Mouse (Mus musculus) liver, postnatal 0 days (tissue): Measurements from ENCODE around the gene Elmo1. TPM values are rescaled to one million over a fixed set of nuclear protein-coding genes. Genes with fewer than 3 reads are reported as not detected.
A peak's percentile ranks its signal among the peaks of the same experiment; 100 is the strongest.

Source experiments
- ATAC-seq: fragments of 200-750 bp; cut with Nextera tagmentation; 2 replicates; pipeline ENCODE4 v1.8.0; 2017; ENCODE audit warnings: mild to moderate bottlenecking, moderate library complexity
- DNase-seq: peaks from one replicate; pipeline ENCODE4 v3.0.0-alpha.2; 2016
- H3K27ac ChIP-seq: fragments of 300-500 bp; sonication (generic); 2 replicates; pipeline ENCODE4 v1.5.1; 2014; ENCODE audit warnings: antibody characterized with exemption, moderate library complexity, mild to moderate bottlenecking, low read depth
- H3K27me3 ChIP-seq: fragments of 300-500 bp; sonication (generic); 2 replicates; pipeline ENCODE4 v1.6.1; 2014; ENCODE audit warnings: low read length, control low read depth, mixed read lengths; ENCODE audit not compliant: insufficient read depth
- H3K36me3 ChIP-seq: fragments of 300-500 bp; sonication (generic); replicated peaks from 2 replicates; pipeline ENCODE4 v1.6.1; 2014; ENCODE audit warnings: mild to moderate bottlenecking, control low read depth, low read length, moderate library complexity, mixed read lengths; ENCODE audit not compliant: insufficient read depth
- H3K4me1 ChIP-seq: fragments of 300-500 bp; sonication (generic); 2 replicates; pipeline ENCODE4 v1.6.1; 2014; ENCODE audit warnings: antibody characterized with exemption, mild to moderate bottlenecking, control low read depth; ENCODE audit not compliant: insufficient read depth
- H3K4me2 ChIP-seq: fragments of 300-500 bp; sonication (generic); 2 replicates; pipeline ENCODE4 v1.6.1; 2014; ENCODE audit warnings: low read depth, mild to moderate bottlenecking, low read length, moderate library complexity, mixed read lengths
- H3K4me3 ChIP-seq: fragments of 300-500 bp; sonication (generic); 2 replicates; pipeline ENCODE4 v1.5.1; 2014; ENCODE audit warnings: low read depth, low read length
- H3K9ac ChIP-seq: fragments of 300-500 bp; sonication (generic); replicated peaks from 2 replicates; pipeline ENCODE4 v1.6.1; 2014; ENCODE audit warnings: mild to moderate bottlenecking, moderate library complexity
- H3K9me3 ChIP-seq: fragments of 300-500 bp; sonication (generic); 2 replicates; pipeline ENCODE4 v1.6.1; 2016; ENCODE audit warnings: mild to moderate bottlenecking, control low read depth, low read length, mixed read lengths
- CTCF ChIP-seq: sonication (generic); IDR thresholded peaks from 2 replicates; pipeline ENCODE4 v1.5.1; 2016; ENCODE audit warnings: antibody characterized with exemption, low read depth
- EP300 ChIP-seq: IDR thresholded peaks from 2 replicates; pipeline ENCODE4 v1.6.1; 2016; ENCODE audit warnings: antibody characterized with exemption, low read depth, mild to moderate bottlenecking
- WGBS: fragments of 180-500 bp; shearing (Covaris S2); extraction: QIAGEN DNeasy Blood & Tissue Kit; methylation state at CpG from one replicate; pipeline ENCODE4 v1.1.7; 2014; ENCODE audit not compliant: insufficient replicate concordance; 5-methylcytosine and 5-hydroxymethylcytosine counted together
- polyA plus RNA-seq: library from polyadenylated mRNA; unstranded; fragments of >200 nt; fragmentation: Nextera tagmentation; extraction: Ambion mirVana; gene quantifications from 2 replicates; pipeline ENCODE4 v1.2.1, GENCODE M21; 2015

The Elmo1 gene
- polyA plus RNA-seq, 1 experiment from 2014 or later, result 3.1 TPM

- DNase-seq (peak; percentile 75), ATAC-seq (peak; percentile 95)
- Histone ChIP-seq H3K4me1 (peaks cover 60% of the 10 kb centered on the region), H3K27me3 (no peaks in the 10 kb centered on the region), H3K27ac (peak overlapping the region; percentile 70), H3K4me3 (no peak overlapping the region), H3K9me3 (no peaks in the 10 kb centered on the region), H3K36me3 (no peaks in the 10 kb centered on the region), H3K4me2 (peak overlapping the region; percentile 65), H3K9ac (peak overlapping the region; percentile 38; the same call in 1 of the 2 replicates)
- TF ChIP-seq EP300 (peak; percentile 99), CTCF (no peak)
- WGBS, result 60% methylated on average over 11 of the region's 11 CpGs
Measured at GRCm38 (mm10) chr13:20150130-20150835, 59.9 kb downstream of the Elmo1 start.

DNA sequence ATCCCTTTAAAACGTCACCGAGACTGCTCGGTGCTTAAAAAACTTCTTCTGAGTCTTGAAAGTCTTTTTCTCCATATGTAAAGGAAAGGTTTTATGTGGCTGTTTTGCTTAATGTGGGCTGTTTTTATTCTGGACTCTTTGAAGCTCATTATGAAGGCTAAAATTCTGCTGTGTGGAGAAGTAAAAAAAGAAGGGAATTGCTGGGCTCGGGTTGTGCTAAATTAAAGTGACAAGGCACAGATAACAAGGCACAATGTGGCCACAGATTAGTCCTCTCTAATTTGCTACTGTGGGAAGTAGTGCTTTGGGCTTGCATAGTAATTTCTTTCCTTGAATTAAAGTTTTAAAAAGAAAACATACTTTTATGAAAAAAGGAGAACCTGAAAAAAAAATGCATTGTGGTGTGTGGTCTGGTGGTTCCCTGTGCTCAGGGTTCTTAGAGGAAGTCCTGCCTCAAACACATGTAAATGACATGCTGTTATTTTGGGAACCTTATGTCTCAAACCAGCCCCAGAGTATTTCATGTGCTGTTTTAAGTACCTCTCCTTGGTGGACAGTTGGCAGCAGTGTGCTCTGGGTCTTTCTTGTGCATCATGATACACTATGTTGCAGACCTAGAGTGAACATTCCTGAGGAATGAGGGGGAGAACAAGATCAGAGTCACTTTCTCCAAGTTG lies 61.0 kb downstream of the Elmo1 start:
- TF ChIP-seq CTCF (no peak), EP300 (peak; percentile 85)
- Histone ChIP-seq H3K27me3 (no peaks in the 10 kb centered on the region), H3K9ac (0 out of 2 replicates have a peak overlapping the region, but pooled peaks have one; percentile 21), H3K36me3 (no peaks in the 10 kb centered on the region), H3K4me3 (no peak overlapping the region; the same call in 1 of the 2 replicates), H3K9me3 (no peaks in the 10 kb centered on the region), H3K4me2 (peak overlapping the region; percentile 65), H3K4me1 (peaks cover 52% of the 10 kb centered on the region), H3K27ac (peak overlapping the region; percentile 70)
- ATAC-seq (no peak), DNase-seq (no peak)
- WGBS, result 22% methylated on average over 4 of the region's 4 CpGs

- 32% methylated on average over 1 of the region's 1 CpGs for WGBS
- no peak overlapping the region for H3K4me3 ChIP-seq
- no peaks in the 10 kb centered on the region for H3K27me3 ChIP-seq
- no peak overlapping the region for H3K4me2 ChIP-seq
- DNase-seq (no peak), ATAC-seq (no peak)
- H3K9me3 ChIP-seq, result no peaks in the 10 kb centered on the region
- peaks cover 12% of the 10 kb centered on the region for H3K4me1 ChIP-seq
- H3K27ac ChIP-seq, result no peak overlapping the region
- TF ChIP-seq CTCF, result no peak
- TF ChIP-seq EP300, result no peak
- no peaks in the 10 kb centered on the region for H3K36me3 ChIP-seq
- H3K9ac ChIP-seq, result no peak overlapping the region
Measured at GRCm38 (mm10) chr13:20157059-20157458, 66.7 kb downstream of the Elmo1 start.

DNA sequence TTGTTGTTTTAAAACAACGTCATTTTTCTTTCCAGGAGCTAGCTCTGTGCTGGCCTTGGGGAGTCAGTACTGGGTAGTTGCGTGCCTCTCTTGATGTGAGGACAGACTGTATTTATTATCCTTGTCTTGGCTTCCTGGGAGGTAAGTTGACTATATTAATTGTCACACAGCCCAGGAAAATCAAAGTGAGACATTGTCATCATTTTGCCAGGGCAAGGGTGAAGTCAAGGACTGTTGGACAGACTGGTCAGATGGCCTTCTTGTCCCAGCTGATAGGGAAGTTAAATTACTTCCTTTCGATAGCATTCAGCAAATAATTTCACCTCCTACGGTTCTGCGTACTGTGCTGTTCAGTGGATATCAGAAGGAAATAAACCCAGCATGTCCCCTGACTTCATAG lies 67.1 kb downstream of the Elmo1 start:
- H3K27ac ChIP-seq, result no peak overlapping the region
- no peak overlapping the region for H3K4me2 ChIP-seq
- ATAC-seq, result no peak
- TF ChIP-seq CTCF, result no peak
- no peak for TF ChIP-seq EP300
- no peaks in the 10 kb centered on the region for H3K27me3 ChIP-seq
- peaks cover 9% of the 10 kb centered on the region for H3K4me1 ChIP-seq
- H3K36me3 ChIP-seq, result no peaks in the 10 kb centered on the region
- no peak overlapping the region for H3K4me3 ChIP-seq
- H3K9me3 ChIP-seq, result no peaks in the 10 kb centered on the region
- WGBS, result 55% methylated on average over 5 of the region's 5 CpGs
- H3K9ac ChIP-seq, result no peak overlapping the region
- DNase-seq, result no peak

DNA sequence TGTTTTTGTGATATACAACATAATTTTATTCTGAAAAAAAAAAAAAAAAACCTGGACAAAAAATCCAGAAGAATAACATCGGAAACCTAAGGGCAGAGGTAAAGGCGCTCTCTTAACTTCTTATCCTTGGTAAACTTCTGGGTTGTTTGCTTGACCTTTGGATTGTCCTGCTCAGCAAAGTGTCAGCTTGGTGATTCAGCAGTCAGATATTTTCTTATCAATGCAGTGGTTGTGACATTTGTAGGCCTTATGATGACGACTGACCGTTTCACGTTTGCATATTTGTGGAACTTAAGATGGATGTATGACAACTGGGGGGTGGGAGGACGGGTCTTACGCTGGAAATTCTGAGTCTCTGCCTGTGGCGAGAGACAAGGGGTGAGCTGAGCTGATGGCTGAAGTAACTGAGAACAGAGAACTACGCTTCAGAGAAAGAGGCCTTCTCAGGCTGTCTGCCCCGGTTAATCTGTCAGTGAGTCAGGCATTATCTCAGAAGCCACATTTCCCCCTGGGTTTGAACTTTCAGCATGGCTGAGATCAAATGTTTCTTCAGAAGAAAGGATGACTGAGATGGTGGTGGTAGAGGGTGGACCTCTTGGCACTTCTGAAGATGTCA lies 73.1 kb downstream of the Elmo1 start:
- H3K9ac ChIP-seq, result no peak overlapping the region; the same call in 1 of the 2 replicates
- H3K4me2 ChIP-seq, result peak overlapping the region; percentile 10; the same call in 1 of the 2 replicates

DNA sequence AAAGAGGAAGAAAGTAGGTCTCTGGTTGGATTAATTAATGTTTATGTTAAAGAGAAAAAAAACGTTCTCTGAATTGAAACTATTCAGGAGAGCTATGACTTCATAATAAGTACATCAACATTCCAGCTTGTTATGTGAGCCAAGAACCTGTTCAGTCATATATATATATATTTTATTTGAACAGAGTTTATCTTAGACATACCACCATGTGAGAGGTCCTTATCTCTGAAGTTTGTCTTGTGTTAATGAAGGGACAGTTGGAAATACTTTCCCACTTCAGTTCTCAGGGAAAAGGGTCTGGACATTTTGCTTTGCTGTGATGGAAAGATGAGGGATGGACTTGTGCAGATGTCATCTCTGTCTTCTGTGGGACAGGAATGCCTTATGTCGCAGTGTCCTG lies 74.4 kb downstream of the Elmo1 start:
- no peak for ATAC-seq

More for the DNA sequence above, 73.1 kb downstream of the Elmo1 start:
- peaks cover 24% of the 10 kb centered on the region for H3K4me1 ChIP-seq
- no peaks in the 10 kb centered on the region for H3K27me3 ChIP-seq
- no peak for DNase-seq
- WGBS, result 23% methylated on average over 10 of the region's 10 CpGs
- H3K9me3 ChIP-seq, result no peaks in the 10 kb centered on the region
- H3K27ac ChIP-seq, result peak overlapping the region; percentile 44; the same call in 1 of the 2 replicates
- peak; percentile 72 for TF ChIP-seq EP300
- TF ChIP-seq CTCF, result no peak
- ATAC-seq, result peak; percentile 78
- H3K4me3 ChIP-seq, result no peak overlapping the region
- no peaks in the 10 kb centered on the region for H3K36me3 ChIP-seq

More for the DNA sequence above, 74.4 kb downstream of the Elmo1 start:
- TF ChIP-seq CTCF (no peak), EP300 (no peak)
- Histone ChIP-seq H3K27me3 (no peaks in the 10 kb centered on the region), H3K9me3 (no peaks in the 10 kb centered on the region), H3K9ac (no peak overlapping the region), H3K27ac (no peak overlapping the region), H3K4me2 (no peak overlapping the region), H3K36me3 (no peaks in the 10 kb centered on the region), H3K4me3 (no peak overlapping the region), H3K4me1 (peaks cover 24% of the 10 kb centered on the region)
- no peak for DNase-seq
- WGBS, result 60% methylated on average over 2 of the region's 2 CpGs
